In genomic region chr9:119321392-119322229, GRCm38 (mm10) we compare ENCODE assay signal across 8 mouse cellular contexts. TPM values are rescaled to one million over a fixed set of nuclear protein-coding genes. Genes with fewer than 3 reads are reported as not detected.
A peak's percentile ranks its signal among the peaks of the same experiment; 100 is the strongest.
DNase-seq lines count a peak whose midpoint lies in the region; ATAC-seq and TF ChIP-seq lines count a peak whose summit lies in the region.

No protein-coding gene starts in this region.

- DNase-seq in cerebellum, postnatal 14 days, result no peak
- DNase-seq in thymus, postnatal 0 days (ENCODE audit: low spot score), result peak; percentile 11
- no peak for DNase-seq in thymus, postnatal 10 days (ENCODE audit: low spot score in 2 of 2)
- DNase-seq in thymus, postnatal 25 days, result no peak

- ATAC-seq in cerebellum, adult (ENCODE audit: insufficient number of reproducible peaks, low FRiP score, low TSS enrichment), result peak; percentile 20
- ATAC-seq in hindbrain, embryonic 13.5 days (ENCODE audit: low FRiP score), result peak; percentile 29
- peak; percentile 3 for ATAC-seq in megakaryocyte, adult 5-6 weeks (ENCODE audit: poor library complexity, severe bottlenecking)

- no peaks in the 10 kb centered on the region for H3K9me3 ChIP-seq in hindbrain, embryonic 13.5 days

- H3K27ac ChIP-seq in hindbrain, embryonic 13.5 days, result peak overlapping the region; percentile 93
- H3K27ac ChIP-seq in testis, adult 2 months (ENCODE audit: control insufficient read depth, insufficient read depth, low read depth, low read length), result peak overlapping the region; percentile 95

- peaks cover 27% of the 10 kb centered on the region for H3K4me1 ChIP-seq in hindbrain, embryonic 13.5 days (replicated peaks)
- peaks cover 12% of the 10 kb centered on the region for H3K4me1 ChIP-seq in testis, adult 2 months (ENCODE audit: control insufficient read depth, insufficient read depth, low read length)

- TF ChIP-seq POLR2A in testis, adult 2 months (IDR thresholded peaks at IDR 0.05; ENCODE audit: control insufficient read depth, low read depth, low read length), result no peak

- peak overlapping the region; percentile 99 for H3K4me2 ChIP-seq in hindbrain, embryonic 13.5 days

- no peaks in the 10 kb centered on the region for H3K36me3 ChIP-seq in hindbrain, embryonic 13.5 days
- H3K36me3 ChIP-seq in testis, adult 2 months (ENCODE audit: control insufficient read depth, insufficient read depth, low read length), result no peaks in the 10 kb centered on the region

- peak overlapping the region; percentile 96 for H3K4me3 ChIP-seq in hindbrain, embryonic 13.5 days
- peak overlapping the region; percentile 92 for H3K4me3 ChIP-seq in testis, adult 2 months (ENCODE audit: control insufficient read depth, low read depth, low read length)

- WGBS in hindbrain, embryonic 13.5 days, result under 1% methylated on average over 59 of the region's 59 CpGs

- H3K9ac ChIP-seq in hindbrain, embryonic 13.5 days, result peak overlapping the region; percentile 93

- no peak for TF ChIP-seq CTCF in testis, adult 2 months (IDR thresholded peaks at IDR 0.05; ENCODE audit: control insufficient read depth, insufficient read depth, insufficient replicate concordance, low read depth, low read length)

- H3K27me3 ChIP-seq in hindbrain, embryonic 13.5 days, result no peaks in the 10 kb centered on the region
- H3K27me3 ChIP-seq in testis, adult 2 months (ENCODE audit: control insufficient read depth, insufficient read depth, low read length), result no peaks in the 10 kb centered on the region

RNA-seq across cellular contexts. Expression of gene Oxsr1, which starts 0.6 kb away (rescaled TPM):
- 9.3 and 11.7 TPM in 2 replicates for polyA plus RNA-seq in thymus, postnatal 0 days (2015; fragmentation: Nextera tagmentation; extraction: Ambion mirVana)
- 11.8 and 13.0 TPM in 2 replicates for polyA plus RNA-seq in hindbrain, embryonic 13.5 days (2015; fragmentation: Nextera tagmentation; extraction: Ambion mirVana)
- total RNA-seq in megakaryocyte, adult 5-6 weeks (2015), result 14.3 and 16.8 TPM in 2 replicates
- 35.1 and 36.9 TPM in 2 replicates for total RNA-seq in megakaryocyte, adult 5-6 weeks (2017)
- 6.6 and 6.9 TPM in 2 replicates for polyA plus RNA-seq in testis, adult 2 months (2012; rRNA removed)

RNA-seq across cellular contexts. Expression of gene Acaa1a, which starts 17.9 kb away (rescaled TPM):
- polyA plus RNA-seq in thymus, postnatal 0 days (2015; fragmentation: Nextera tagmentation; extraction: Ambion mirVana), result 79.2 and 83.3 TPM in 2 replicates
- 106 and 110 TPM in 2 replicates for polyA plus RNA-seq in hindbrain, embryonic 13.5 days (2015; fragmentation: Nextera tagmentation; extraction: Ambion mirVana)
- total RNA-seq in megakaryocyte, adult 5-6 weeks (2015), result 31.9 and 37.2 TPM in 2 replicates
- total RNA-seq in megakaryocyte, adult 5-6 weeks (2017), result 27.4 and 32.5 TPM in 2 replicates
- 13.7 and 15.6 TPM in 2 replicates for polyA plus RNA-seq in testis, adult 2 months (2012; rRNA removed)

RNA-seq across cellular contexts. Expression of gene Myd88, which starts 19.6 kb away (rescaled TPM):
- polyA plus RNA-seq in thymus, postnatal 0 days (2015; fragmentation: Nextera tagmentation; extraction: Ambion mirVana), result 34.3 and 34.4 TPM in 2 replicates
- 6.1 and 6.2 TPM in 2 replicates for polyA plus RNA-seq in hindbrain, embryonic 13.5 days (2015; fragmentation: Nextera tagmentation; extraction: Ambion mirVana)
- 91.9 and 92.2 TPM in 2 replicates for total RNA-seq in megakaryocyte, adult 5-6 weeks (2015)
- 61.1 and 62.7 TPM in 2 replicates for total RNA-seq in megakaryocyte, adult 5-6 weeks (2017)
- 13.0 and 14.8 TPM in 2 replicates for polyA plus RNA-seq in testis, adult 2 months (2012; rRNA removed)

RNA-seq across cellular contexts. Expression of gene Xylb, which starts 35.6 kb away (rescaled TPM):
- polyA plus RNA-seq in thymus, postnatal 0 days (2015; fragmentation: Nextera tagmentation; extraction: Ambion mirVana), result 0.99 and 1.5 TPM in 2 replicates
- 2.4 and 2.5 TPM in 2 replicates for polyA plus RNA-seq in hindbrain, embryonic 13.5 days (2015; fragmentation: Nextera tagmentation; extraction: Ambion mirVana)
- total RNA-seq in megakaryocyte, adult 5-6 weeks (2015), result 0.60 and 1.7 TPM in 2 replicates
- total RNA-seq in megakaryocyte, adult 5-6 weeks (2017), result 0.89 and 1.9 TPM in 2 replicates
- 6.5 and 6.9 TPM in 2 replicates for polyA plus RNA-seq in testis, adult 2 months (2012; rRNA removed)

RNA-seq across cellular contexts. Expression of gene Slc22a14, which starts 43.7 kb away (rescaled TPM):
- polyA plus RNA-seq in thymus, postnatal 0 days (2015; fragmentation: Nextera tagmentation; extraction: Ambion mirVana), result 0.09 TPM in 1 of 2 replicates, not detected in the other
- polyA plus RNA-seq in hindbrain, embryonic 13.5 days (2015; fragmentation: Nextera tagmentation; extraction: Ambion mirVana), result not detected in 2 replicates
- total RNA-seq in megakaryocyte, adult 5-6 weeks (2015), result not detected in 2 replicates
- total RNA-seq in megakaryocyte, adult 5-6 weeks (2017), result not detected in 2 replicates
- 342 and 379 TPM in 2 replicates for polyA plus RNA-seq in testis, adult 2 months (2012; rRNA removed)
